Mouse (Mus musculus) urinary bladder, postnatal 36 days (tissue): ENCODE data around the gene Fndc7.

ENCODE experiments used
- DNase-seq, 2 experiments: peaks; one replicate each; pipeline ENCODE4 v3.0.0; 2022; ENCODE audit warnings: low spot score in 2 of 2, mixed read lengths in 1 of 2

The Fndc7 gene

DNA sequence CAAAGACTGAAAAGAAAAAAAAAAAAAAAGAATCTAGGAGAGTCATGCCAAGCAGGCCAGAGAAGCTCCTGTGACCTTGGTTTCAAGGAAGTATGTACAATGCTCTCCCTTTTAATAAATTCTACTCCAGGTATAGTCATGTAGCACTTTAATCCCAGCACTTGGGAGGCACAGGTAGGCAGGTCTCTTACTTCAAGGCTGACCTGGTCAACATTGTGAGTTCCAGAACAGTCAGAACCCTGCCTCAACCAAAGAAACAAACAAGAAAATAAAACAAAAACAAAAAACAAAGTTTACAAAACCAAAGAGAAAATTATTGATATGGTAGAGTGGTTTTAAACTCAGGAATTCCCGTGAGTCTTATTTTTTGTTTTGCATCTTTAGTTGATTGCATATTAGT, at the start of gene Fndc7:
TSS of gene Fndc7 (minus strand) at position 101 of the 400 bp plus-strand sequence.
- no peak for DNase-seq

DNA sequence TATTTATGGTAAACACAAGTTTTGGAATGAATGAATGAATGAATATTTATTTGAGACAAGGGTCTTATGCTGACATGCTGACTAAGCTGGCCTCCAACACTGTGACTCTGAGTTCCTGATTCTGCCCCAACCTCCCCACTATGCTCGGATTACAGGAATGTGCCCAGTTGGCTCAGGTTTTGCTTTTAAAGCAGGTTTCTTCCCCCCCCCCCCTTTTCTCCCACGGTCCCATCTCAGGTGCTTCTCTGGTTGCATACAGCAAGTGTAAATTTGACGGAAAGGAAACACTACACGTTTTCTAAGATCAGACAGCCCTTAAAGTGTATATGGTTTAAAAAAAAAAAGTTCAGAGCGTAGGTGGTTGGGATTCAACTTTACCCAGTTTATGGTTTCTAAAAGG, 49.8 kb upstream of the Fndc7 start, which contains the start of gene Henmt1:
TSS of gene Henmt1 (plus strand) at position 301 of the 400 bp plus-strand sequence.
- no peak for DNase-seq

DNA sequence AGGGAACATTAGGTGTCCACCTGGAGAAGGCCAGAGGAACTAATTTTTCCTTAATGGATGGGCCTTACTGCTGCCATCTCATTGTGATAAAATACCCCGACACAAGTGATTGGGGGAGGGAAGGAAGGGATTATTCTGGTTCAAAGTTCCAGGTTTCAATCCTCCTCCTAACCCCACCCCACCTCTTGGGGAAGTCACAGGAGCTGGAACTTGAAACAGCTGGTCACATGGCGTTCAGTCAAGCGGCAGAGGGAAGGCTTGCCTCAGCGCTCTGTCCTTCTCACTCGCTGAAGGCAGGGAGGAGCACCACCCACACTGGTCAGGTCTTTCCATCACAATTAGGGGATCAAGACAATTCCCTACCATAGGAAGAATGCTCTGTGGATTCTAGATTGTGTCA, 48.9 kb upstream of the Fndc7 start:
- DNase-seq, result no peak

DNA sequence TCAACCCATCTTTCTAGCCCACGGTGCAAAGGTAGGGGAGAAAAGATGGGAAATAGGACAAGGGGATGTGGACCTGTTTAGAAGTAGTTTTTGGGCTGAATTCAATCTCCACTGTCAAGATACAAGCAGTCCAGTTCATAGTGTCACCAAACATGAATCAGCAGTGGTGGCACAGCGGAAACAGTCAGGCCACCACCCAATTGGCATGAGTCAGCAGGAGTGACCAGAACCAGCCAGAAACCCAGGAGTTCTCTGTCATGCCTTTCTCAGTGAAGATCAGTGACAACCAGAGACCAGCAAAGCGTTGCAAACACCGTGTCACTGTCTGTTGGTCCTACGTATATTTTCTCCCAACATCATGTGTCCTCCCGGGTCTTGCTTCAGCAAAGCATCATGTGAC, 43.7 kb upstream of the Fndc7 start:
- DNase-seq, result no peak

DNA sequence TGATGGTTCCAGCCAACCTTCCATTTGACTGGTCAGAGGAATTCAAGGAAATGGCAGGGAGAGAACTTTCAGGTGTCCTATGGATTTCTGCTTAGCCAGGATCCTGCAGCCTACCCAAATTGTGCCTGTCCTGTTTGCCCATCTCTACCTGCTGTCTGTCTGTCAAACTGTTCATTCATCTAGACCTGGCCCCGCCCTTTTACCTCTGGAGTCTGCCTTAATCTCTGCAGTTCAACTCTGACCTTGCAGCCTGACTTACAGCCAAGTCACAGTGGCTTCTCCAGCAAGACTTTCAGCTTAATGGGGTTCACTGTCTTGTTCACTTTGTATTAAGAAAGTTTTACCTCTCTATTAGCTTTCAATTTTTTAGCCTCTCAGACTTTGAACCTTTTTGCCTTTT, 36.5 kb upstream of the Fndc7 start:
- no peak for DNase-seq

DNA sequence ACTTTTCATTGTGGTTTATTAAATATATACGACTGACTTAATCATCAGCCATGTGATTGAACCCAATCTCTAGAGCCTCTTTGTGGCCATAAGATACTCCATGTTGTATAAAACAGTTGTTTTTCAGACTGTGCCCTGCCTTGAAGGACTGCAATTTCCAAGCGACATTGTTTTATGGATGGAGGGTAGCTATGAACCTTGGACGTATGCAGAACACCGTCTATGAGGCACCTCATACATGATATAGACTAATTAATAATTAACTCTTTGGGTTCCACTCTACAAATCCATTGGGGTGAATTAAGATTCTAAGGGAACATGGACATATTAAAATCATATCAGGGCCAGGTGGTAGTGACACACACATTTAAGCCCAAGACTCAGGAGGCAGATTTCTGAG, 35.9 kb upstream of the Fndc7 start:
- no peak for DNase-seq

DNA sequence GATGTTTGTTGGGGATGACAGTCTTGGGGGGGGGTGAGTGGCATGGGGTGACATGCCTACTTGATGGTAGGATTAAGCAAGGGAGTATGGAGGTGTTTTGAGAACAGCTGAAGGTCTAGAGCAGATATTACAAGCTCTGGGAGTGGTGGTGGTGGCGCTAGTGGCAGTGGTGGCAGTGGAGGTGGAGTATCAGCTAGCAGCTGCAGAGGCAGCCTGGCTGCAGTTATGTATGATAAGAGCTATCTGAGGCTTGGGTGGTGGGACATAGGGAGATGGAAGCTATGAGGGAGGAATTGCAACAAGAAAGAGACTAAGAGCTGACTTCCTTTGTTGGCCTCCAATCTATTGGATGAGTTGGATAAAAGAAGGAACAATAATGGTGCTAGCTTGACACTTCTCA, 32.0 kb upstream of the Fndc7 start:
- DNase-seq, result no peak

DNA sequence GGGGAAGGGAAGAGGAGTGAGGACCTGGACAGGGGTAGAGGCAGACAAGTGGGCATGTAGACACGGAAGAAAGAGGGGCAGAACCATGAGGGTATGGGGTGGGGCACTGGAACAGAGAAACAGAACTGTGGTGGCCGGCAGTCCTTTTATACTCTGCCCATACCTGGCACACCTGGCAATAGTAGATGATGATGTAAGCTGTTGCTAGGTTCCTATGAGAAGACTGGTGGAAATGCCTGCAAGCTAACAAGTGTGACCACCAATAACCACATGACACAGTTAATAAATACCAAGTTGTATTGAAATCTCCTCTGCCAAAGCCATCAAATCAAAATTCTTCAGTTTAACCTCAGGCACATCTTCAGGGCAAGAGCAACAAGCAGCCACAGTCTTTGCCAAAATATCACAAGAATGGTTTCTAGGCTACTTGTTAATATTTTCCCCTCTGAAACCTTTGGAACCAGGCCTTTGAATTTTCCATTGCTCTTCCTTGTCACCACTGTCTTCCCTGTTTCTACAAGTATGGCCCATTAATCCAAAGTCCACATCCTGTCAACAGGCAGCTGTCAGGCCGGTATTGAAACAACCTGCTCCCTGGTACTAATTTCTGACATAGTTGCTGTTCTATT, 30.7 kb upstream of the Fndc7 start:
- DNase-seq, result no peak

DNA sequence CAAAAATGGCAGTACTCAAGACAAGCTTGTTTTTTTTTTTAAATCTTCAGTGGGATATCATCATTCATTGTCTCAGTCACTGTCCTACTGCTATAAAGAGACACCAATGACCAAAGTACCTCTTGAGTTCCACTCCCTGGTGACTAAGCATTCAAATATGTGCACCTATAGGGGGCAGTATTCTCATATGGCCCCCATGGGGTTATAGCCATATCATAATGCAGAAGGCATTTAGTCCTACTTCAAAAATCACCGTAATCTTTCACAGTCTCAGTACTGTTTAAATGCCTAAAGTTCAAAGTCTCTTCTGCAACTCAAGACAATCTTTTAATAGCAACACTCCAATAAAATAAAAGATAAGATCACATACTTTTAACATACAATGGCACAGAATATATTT, 29.0 kb upstream of the Fndc7 start:
- DNase-seq, result no peak

DNA sequence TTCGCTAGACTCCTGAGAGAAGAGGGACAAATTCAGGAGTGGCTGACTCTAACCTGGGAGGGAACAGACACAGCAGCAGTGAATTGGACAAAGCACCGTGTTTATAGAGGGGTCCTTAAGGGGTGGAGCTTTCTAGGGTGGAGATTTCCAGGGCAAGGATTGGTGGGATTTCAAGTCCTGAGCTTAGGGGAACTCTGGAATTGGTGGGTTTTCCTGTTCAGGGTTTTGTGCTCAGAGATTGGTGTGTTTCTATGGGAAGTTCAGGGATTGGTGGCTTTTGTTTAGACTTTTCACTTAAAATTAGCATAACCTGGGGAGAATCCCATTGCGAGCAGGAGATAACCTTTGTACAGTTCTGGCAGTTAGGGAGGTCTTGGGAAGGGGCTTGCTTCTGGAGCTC, 28.2 kb upstream of the Fndc7 start:
- no peak for DNase-seq

DNA sequence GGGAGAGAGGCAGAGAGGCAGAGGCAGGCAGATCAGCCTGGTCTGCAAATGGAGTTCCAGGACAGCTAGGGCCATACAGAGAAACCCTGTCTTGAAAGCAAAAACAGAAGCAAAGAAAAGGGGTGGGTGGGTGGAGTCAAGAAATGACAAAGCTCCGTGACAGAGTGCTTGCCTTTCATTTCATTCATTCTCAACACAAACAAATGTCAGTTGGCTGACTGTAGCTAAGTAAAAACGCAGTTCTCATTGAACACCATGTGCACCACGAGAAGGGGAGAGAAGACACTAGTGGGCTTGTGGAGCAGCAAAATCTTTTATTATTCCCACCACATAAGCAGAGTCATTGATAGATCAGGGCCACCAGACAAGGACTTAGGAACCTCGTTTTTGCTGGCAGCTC, 27.0 kb upstream of the Fndc7 start:
- no peak for DNase-seq

DNA sequence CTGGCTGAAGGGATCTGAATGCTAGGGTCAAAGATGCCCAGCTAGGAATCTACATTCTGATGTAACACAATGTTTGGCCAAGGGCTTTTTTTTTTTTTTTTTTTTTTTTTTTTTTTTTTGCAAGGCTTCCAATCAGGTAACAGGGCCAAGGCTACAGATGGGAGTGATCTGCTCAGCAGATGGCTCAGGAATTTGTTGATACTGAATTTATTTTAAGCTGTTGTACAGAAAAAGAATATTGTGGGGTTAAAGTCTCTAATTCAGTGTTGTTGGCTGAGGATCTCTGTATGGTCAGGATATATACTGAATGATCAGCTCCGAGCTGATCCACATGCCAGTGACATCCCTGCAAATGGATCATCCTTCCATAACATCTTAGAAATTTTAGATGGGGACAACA, 26.2 kb upstream of the Fndc7 start:
- no peak for DNase-seq

DNA sequence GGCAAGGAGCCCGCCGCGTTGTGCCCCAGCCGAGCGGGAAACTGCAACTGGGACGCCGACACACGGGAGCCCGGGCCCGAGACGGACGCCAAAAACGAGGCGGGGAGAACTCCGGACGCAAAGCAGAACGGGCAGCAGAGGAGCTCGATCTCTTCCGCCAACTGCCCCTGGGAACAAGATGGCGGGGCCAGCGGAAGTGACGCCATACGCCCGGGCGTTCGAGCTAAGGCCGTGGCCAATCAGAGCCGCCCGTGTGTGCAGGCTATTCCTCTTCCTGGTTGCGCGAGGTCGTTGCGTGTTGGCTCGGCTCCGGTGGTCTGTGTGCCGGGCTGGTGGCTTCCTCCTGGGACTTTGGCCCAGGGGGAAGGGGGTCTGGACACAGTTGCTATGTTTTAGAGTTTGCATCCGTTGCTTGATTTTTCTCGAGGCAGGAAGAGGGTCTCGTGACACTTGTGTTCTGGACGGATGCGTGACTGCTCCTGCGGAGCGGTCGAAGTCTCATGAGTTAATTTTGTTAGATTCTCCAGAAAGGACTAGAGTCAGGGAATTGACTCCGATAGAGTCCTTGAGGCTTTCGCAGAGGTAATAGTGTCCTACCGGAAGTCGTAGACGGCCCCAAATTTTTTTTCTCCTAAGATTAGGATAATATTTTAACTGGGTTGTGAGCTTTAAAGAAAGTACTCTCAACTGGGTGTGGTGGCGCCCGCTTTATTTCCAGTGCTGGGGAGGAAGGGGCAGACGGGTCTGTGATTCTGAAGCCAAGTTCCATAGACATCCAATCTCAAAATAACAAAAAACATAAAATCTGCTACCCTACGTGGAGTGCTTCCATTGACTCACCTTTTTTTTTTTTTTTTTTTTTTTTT, 22.0 kb upstream of the Fndc7 start, which contains the start of gene Prpf38b:
TSS of gene Prpf38b (minus strand) at position 180 of the 866 bp plus-strand sequence.
- peak; percentile 90 to 95 for DNase-seq

DNA sequence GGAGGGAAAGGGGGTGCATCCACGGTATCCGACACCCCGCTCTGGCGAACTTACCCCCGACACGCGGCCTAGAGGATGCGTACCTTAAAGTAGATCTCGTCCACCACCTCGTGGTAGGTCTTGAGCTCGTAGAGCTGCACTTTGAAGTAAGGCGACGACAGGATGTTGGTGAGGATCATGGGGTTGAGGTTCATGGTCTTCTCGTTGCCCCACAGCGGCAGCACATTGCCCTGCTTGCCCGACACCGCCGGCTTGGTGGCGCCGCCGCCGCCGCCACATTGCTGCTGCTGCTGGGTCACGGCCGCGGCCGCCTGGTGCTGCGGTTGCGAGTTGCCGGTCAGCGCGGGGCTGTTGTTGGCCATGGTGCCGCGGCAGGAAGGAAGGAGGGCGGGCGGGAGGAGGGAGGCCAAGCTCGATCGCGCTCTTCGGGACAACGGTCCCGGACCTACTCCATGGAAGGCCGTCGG, 21.3 kb upstream of the Fndc7 start:
- DNase-seq, result peak; percentile 54 to 55

DNA sequence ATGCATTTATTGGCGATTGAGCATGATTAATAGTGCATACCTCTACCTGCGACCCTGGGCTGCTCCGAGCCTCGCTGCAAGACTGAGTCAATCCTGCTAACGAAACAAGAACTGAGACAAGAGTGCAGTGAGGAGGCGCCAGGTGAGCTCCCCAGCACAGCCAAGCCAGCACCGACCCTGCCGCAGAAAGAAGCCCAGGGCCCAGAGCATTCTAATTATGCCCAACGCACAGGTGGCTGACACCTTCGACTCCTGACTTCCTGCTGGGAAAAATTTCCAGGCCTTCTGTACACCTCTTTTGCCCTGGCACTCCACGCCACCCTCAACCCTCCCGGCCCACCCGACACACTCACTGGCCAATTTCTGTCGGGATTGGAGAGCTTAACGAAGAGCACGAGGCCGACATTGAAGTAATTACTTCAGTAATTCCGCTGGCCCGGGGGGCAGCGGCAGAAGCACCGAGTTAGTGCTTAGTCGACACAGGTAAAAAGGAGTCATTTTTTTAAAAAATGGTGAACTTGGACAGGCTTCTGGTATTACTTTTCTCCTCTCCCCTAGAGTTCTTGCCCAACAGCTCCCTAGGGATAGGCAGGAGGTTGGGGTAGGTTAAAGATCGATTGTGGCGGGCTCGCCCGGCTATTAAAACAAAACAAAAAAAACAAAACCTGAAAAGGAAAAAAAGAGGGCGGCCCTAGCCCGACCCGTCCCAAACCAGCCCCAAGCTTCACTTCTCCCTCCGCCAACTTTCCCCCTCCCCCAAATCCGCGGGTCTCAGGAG, 20.7 kb upstream of the Fndc7 start:
- peak in 1 of 2 experiments; percentile 12 for DNase-seq

DNA sequence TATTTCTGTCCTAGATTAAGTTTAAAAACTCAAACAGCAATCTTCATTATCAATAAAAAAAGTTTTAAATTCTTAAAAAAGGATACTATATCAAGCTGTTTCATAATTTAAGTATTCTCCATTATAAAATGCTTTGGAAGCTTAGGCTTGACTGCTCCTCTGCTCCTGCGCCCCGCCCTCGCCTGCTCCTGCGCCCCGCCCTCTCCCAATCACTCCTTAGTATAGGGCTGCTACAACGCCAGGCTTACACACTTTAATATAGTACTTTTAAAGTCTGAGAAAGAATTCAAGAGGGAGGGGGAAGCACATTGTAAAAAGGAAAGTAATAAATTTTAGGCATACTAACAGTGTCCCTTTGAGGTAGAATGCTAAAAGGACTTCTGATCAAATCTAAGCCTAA, 13.1 kb upstream of the Fndc7 start:
- DNase-seq, result no peak

DNA sequence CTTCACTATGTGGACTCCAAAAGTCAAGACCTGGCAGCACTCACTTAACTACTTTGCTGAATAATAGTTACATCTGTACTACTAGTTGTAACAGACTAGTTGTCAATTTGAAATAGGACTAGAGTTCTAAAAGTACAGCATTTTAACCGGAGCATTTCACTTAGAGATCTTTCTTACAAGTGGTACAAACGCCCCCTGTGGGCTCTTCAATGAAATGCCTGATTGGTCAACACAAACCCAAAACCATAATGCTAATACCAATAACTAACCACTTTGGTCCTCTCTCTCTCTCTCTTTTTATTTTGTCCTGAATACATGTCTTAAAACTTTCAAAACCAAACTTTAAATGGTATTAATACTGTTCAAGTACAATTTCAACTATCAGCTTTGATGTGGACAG, 12.2 kb upstream of the Fndc7 start:
- DNase-seq, result no peak

DNA sequence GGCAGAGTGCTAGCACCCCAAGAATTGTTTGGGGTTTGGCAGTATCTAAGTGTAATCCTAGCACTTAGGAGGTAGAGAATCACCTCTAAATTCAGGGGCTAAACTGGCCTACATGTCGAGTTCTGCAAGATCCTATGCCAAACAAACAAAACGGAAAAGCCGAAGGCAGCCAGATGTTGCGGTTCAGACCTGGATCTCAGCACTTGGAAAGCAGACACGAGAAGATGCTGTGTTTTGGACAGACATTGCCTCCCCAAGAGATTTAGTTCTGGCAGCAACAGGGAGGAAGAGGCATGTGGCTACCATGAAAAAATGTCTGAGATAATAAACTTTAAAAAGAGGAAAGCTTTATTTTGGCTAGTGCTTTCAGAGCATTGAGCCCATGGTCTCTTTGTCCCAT, 10.9 kb upstream of the Fndc7 start:
- no peak for DNase-seq

DNA sequence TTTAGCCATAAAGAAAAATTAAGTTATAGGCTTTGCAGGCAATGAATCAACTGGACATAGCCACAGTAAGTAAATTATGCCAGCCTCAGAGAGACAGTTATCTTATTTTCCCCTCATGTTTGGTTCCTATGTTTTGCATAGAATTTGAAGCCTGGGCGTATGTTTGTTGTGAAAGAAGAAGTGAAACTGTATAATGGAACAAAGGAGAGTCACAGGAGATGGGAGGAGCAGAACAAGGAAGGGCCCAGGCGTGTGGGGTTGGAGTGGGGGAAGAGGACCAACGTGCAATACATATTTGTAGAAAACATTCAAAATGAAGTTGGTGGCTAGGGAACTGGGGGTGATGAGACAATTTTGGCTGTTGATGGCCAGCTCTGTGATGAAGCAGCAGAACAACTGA, 10.3 kb upstream of the Fndc7 start:
- no peak for DNase-seq

DNA sequence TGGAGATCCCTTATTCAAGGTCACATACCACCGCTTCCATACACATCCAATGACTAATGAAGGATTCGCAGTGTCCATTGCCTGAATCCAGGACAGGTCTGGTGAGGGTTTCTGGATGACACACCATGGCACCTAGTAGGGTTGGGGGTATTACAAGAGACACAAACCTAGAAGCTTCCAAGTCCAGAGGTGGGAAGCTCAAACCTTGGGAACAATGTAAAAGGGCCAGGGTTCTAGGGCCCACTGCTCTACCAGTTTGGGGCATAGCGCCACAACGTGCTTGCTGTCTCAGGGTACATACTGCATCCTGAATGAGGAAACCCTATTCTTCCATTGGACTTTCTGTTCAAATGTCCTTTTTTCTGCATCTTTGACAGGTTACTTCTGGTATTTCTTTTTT, 8.8 kb upstream of the Fndc7 start:
- no peak for DNase-seq

DNA sequence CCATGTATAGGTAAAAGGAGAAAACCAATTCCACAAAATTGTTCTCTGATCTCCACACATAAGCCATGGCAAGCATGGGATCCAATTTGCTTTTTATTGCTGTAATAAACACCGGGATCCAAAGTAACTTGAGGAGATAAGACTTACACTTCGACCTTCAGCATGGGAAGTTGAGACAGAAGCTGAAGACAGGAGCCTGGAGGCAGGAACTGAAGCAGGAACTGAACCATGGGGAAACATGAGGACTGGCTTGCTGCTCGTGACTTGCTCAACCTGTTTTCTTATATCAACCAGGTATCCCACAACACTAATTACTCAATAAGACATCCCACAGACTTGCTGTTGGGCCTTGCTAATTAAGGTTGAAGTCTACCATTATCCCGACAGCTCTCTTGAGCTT, 3.1 kb upstream of the Fndc7 start:
- no peak for DNase-seq

DNA sequence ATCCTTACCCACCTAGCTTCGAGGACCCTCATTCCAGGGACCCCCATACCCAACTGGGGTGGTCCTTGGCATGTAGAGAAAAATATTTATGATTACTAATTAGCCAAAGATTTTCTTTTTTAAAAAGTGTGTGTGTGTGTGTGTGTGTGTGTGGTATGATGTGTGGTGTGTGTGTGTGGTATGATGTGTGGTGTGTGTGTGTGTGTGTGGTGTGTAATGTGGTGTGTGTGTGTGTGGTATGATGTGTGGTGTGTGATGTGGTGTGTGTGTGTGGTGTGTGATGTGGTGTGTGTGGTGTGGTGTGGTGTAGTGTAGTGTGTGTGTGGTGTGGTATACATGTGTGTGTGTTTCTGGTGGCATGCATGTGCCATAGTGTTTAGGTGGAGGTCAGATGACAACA, 2.3 kb upstream of the Fndc7 start:
- DNase-seq, result no peak
